Mouse (Mus musculus) brain, embryonic 14.5 days (tissue): Measurements from ENCODE around the gene Tax1bp1.

Experiments used
- CTCF ChIP-seq: fragments of 200-500 bp; IDR thresholded peaks from 2 replicates; pipeline ENCODE4 v1.5.1; 2012; ENCODE audit warnings: inconsistent platforms, mild to moderate bottlenecking, moderate library complexity, borderline replicate concordance; ENCODE audit not compliant: insufficient read depth, insufficient read length; ENCODE audit errors: extremely low read depth
- POLR2A ChIP-seq: fragments of 200-500 bp; IDR thresholded peaks from 2 replicates; pipeline ENCODE4 v1.6.1; 2012; ENCODE audit warnings: mild to moderate bottlenecking, inconsistent platforms, borderline replicate concordance; ENCODE audit not compliant: poor library complexity, insufficient read depth, insufficient read length, severe bottlenecking; ENCODE audit errors: extremely low read depth

GRCm38 (mm10) chr6:52802181-52802580, 88.7 kb downstream of the Tax1bp1 start:
- TF ChIP-seq POLR2A (no peak), CTCF (no peak)
